Mouse (Mus musculus) cerebellum, postnatal 25 days (tissue): ENCODE measurements around the gene Dact2.

ENCODE experiments used
- DNase-seq, 2 experiments: peaks; one replicate each; pipeline ENCODE4 v3.0.0; 2021; ENCODE audit warnings: mixed read lengths in 2 of 2

The Dact2 gene

DNA sequence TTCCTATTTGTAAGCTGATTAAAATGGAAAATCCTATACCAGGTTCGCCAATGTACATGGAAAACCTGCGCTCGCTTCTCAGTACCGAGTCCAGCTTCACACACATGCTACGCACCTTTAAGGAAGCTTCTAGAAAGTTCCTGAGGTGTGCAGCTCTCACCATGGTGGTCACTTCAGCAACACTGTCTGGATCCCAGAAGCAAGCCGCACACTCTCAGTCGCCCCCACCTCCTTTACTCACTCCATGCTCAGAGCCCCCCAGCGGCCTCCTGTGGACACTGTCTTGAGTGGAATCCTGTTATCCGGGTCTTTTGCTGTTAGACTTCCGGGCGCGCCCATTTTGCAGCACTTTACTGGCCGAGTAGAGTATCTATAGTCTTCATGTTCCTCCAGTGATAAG, at the start of gene Dact2:
Dact2 (minus strand) TSS at position 244 of the 400 bp plus-strand sequence.
- no peak for DNase-seq

DNA sequence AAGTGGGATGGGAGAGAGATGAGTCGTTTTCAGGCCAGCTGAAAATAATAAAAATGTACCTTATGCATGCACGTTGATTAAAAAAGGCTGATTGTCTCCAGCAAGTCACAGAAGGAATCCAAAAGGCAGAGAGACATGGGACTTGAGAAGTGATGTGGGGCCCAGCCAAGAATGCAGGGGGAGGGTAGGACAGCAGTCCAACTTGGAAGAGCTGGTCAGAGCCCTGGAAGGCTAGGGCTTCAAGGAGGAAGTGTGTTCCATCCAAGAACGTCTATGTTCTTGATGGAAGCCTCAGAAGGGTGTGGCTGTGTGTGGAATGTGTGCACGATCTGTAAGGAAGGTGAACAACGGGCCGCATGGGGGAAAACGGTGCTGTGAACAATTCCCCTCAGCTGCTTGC, 48.4 kb upstream of the Dact2 start:
- DNase-seq, result no peak

DNA sequence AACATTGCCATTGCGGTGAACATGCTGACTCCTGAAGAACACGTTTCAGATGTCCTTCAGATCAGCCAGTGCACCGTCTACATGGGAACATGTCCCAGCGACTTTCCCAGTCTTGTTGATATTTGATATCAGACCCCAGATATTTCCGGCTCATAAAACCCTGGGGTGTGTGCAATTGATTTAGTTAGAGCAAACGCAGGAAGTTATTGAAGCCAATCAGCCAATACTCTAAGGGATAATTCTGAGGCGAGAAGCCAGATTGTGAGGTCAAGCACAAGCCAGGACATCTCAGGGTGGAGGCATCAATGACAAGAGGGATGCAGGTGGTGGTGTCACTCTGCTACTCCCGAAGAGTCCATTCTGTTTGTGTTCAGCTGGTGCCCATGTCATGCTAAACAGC, 46.3 kb upstream of the Dact2 start:
- DNase-seq, result no peak

DNA sequence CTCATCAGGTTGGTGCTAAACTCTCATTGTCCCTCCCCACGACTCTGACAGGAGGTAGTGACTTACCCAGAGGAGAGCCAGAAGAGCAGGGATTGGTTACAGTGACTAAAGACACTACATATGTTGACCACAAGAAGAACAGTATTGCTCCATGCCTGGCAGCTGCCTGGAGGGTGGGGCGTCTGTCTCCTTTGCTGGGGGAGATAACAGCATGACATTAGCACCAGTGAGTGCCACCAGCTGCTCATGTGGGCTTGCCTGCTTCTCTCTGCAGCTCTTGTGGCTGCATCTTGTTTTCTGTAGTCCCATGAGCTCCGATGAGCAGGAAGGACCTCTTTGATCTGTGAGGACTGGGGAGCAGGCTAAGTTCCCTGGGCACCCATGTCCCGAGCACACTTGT, 45.5 kb upstream of the Dact2 start:
- no peak for DNase-seq

DNA sequence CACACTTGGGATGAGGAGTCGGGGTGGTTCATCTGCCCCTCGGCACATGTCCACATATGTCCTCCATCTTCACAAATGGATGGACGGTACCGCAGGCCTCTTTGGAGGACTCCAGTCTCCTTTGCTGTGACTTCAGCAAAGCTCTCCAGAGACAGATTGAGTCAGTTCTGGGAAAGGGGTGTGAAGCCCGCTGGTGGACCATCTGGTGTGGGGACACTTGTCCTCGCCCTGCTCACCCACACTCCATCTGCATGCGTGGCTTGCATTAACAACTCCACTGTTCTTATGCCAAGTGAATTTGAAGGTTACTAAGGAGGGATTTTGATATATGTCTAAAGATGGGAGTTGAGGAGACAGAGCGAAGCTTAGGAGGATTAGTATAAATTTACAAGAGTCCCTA, 43.8 kb upstream of the Dact2 start:
- DNase-seq, result peak; percentile 58 to 70

DNA sequence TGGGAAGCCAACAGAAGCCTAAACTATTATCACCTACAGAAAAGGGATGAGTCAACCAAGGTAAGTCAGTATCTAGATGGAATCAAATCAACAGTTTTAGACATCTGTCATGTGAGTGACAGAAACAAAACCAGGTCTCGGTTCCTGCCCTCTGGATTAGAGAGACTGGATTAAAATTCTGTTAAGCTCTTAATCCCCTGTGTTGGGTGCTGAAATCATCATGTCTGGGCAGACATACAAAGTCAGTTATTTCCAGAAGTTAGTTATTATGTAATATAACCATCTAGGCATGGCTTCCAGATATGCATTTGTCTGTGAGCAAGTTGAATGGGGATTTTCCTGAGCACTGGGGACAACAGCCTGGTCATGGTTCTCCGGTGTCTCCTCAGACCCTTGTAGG, 42.2 kb upstream of the Dact2 start:
- DNase-seq, result no peak

DNA sequence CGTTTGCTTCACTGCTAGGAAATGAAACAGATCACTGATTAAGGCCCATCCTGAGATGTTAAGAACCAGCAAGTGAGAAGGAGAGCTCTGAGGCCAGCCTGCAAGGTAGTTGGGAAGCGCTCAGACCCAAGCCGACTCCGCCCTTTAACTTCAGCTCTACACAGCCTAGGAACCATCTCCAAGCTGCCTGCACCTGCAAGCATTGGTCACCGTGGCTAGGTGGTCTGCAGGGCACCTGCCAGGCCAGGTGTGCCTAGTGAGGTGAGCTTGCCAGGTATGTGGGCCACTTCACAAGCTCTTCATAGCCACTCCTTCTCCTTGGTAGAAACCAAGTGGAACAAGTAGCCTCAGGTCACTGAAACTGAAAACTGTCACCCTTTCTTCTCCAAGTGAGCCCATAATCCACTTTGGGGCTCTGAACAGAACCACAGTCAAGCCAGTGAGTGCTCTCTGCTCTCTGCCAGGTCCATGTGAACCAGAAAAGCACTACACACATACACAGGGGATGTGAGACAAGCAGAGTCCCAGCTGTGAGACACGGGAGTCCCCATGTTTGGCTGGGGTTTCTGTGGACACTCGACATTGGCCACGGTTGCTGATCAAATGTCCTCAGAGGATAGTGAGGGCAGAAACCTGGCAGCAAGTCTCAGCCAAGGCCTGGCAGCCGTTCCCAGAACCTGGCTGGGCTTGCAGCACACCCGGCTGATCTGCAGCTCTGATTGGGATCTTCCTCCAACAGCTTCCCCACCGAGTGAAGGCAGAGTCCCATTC, 40.3 kb upstream of the Dact2 start:
- DNase-seq, result peak; percentile 89 to 90

DNA sequence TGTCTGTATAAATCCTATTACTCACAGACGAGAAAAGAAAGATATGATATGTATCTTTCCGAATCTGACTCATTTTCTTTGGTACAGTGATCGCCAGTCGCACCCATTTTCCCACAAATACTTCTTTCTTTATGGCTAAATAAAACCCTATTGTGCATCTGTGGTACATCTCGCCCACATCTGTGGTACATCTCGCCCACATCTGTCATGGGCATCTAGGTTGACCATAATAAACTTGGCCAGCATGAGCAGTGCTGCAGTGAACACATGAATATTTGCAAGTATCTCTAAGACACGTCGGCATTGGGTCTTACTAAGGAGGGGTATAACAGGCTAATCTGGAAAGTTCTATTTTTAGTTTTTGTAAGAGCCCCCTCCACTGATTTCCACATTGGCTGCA, 38.5 kb upstream of the Dact2 start:
- no peak for DNase-seq

DNA sequence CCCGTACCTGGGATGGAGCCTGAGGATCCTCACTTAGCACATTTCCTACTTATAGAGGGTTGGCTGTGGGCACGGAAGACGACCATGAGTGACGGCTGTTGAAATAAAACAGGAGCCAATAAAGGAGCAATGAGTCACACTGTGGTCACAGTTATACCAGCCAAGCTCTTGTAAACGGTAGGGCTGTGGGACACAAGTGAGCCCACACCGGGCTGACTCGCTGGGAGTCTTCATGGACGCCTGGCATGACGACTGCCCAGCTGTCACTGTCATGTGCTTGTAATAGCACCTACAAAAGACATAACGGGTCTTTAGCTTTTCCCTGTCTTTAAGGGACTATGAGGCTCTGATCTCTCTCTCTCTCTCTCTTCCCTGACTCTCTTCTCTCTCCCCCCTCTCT, 35.9 kb upstream of the Dact2 start:
- no peak for DNase-seq

DNA sequence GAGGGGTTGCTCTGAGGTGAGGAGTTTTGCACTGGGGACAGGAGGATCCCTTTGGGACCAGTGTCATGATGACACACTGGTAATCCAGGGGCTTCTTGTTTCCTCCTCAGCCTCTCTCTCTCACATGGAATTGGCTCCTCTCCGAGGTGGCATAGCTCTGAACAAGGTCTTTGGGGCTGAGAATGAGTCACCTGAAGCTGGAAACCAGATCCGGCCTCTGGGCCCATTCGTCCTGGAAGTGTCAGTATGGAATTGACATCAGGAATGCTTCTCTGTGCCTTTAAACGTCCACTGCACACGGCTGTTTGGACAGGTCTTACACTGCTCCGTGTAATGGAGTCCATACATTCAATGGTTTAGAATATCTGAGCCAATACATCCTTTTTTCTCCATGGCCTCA, 33.0 kb upstream of the Dact2 start:
- no peak for DNase-seq

DNA sequence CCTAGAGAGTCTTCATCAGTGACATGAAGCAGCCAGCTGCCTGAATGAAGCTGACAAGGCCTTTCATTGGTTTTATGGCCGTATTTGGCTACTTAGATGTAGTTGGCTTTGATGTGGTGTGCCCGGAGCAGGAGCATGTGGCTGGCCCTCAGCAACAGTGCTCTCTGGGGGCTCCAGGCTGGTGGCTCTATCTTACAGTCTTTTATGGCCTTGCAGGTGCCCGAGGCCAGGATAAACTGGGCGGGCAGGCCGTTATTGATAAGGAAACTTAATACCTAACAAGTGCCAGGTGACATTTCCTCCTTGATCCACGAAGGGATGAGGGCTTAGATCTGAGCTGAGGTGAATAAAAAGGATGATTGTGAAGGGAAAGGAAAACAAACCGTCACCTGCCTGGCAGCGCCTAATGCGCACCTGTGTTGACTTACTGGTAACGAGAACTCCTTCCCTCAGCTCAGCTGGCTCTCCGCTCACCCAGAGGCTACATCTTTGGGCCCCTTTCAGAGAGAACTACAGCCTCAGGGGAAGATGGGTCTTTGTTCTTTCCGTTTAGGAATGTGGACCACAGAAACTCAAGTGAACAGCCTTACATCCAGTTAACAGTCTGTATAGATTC, 30.8 kb upstream of the Dact2 start:
- DNase-seq, result no peak

DNA sequence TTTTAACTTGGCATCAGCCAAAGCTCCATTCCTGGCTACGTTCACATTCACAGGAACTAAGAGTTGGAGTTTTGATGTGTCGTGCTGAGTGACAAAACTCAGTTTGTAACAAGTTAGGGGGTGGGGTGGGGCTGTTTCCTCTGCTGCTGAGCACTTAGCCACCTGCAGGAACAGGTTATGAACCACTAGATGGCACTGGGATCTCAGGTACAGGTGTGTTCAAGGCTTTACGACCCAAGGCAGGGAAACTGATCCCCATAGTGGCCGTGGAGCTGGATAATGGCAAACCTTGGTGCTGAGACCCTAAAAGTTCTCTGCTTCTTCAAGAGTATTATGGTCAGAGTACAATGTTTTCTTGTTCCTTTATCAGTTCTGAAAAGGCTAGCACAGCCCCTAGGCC, 29.6 kb upstream of the Dact2 start:
- no peak for DNase-seq

DNA sequence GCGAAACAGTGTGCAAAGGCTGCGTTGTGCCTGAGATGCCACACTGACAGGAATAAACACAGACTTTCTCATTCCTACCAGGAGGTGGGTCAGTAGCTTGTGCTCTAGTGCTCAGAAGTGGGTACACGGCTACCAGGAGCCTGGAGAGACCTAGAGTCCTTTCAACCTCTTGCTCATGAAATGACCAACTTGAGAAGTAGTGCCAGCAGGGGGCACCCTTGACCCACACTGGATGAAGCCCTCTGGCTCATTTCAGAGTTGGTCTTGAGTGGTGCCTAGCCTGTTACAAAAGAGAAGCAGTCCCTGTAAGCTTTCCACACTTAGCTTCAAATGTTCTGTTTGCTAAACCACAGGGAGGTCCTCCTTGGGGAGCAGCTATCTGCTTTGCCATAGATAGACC, 28.5 kb upstream of the Dact2 start:
- DNase-seq, result peak; percentile 82 to 90

DNA sequence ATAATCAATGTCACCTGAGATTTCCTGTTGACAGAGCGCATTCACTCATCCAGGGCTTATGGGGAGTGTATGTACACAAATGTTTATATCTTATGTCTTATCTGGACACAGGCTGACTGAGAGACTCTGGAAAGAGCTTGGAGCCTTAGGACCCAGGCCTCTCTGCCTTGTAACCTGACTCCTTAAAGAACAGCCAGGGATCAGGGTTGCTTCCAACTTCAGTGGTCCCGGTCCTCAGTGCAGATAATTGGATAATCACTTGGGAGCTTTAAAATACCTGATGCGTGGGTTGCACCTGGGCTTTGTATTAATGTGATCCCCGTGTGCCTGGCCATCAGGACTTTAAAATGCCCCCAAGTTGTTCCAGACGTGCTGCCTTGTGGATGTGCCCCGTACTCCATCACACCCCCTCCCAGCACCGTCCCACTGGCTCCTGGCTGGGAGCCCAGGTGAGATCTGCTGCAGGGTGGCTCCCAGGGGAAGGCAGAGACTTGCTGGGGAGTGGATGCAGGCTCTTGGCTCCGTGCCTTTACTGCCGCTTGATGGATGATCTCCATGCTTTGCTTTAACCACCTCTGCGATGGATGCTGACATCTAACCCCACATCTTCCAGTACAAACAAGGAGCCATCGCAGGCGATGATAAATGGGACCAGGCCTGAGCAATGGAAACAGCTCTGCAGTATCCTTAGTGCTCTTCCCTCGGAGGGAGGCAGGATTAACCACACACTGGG, 26.8 kb upstream of the Dact2 start:
- DNase-seq, result peak in 1 of 2 experiments; percentile 20

DNA sequence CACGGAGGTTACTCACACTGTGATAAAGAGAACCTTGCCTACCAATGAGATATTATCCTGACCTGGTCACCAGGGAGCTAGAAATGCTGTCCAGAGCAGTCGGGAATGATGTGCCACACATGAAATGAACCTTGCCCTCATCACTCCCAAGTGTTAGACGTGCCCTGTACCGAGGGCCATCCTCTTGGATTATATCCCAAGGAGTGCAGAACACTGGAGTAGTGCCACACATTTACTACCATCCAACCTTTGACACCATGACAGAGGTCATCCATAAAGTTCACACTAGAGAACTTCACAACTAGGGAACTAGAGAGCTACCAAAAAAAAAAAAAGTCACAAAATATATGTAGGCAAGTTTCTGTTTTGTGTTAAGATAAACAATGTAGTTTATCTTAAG, 24.3 kb upstream of the Dact2 start:
- no peak for DNase-seq

DNA sequence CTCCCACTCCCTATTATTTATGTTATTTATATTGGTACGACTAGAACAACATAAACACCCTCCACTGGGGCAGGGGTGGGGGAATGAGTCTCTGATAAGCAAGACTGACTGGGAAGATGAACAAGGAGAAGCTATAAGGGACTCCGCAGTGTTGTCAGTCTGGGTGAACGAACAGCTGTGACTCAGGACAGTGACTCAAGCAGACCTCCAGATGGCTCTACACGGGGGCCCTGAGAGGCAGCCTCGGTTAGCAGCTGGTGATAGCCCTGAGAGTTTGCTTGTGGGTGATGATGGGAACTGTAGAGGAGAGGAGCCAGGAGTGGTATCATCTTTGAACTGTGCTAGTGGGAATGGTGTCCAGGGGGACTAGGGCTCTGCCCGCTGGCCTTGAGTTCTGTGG, 23.5 kb upstream of the Dact2 start:
- DNase-seq, result no peak

DNA sequence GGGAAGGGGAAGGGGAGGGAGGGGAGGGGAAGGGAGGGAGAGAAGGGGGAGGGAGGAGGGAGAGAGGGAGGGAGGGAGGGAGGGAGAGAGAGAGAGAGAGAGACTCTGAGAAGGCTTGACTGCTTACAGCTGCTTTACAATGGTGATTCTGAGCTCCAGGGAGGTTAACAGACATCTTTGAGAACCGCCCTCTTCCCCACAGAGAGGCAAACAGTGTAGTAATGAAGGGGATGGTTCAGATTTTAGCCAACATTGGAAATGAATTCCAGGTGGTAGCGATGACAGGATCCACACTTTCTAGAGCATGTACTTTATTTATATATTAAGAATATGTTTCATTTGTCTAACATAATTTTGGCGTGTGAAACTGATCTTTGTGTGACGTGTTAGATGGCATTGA, 22.7 kb upstream of the Dact2 start:
- no peak for DNase-seq

DNA sequence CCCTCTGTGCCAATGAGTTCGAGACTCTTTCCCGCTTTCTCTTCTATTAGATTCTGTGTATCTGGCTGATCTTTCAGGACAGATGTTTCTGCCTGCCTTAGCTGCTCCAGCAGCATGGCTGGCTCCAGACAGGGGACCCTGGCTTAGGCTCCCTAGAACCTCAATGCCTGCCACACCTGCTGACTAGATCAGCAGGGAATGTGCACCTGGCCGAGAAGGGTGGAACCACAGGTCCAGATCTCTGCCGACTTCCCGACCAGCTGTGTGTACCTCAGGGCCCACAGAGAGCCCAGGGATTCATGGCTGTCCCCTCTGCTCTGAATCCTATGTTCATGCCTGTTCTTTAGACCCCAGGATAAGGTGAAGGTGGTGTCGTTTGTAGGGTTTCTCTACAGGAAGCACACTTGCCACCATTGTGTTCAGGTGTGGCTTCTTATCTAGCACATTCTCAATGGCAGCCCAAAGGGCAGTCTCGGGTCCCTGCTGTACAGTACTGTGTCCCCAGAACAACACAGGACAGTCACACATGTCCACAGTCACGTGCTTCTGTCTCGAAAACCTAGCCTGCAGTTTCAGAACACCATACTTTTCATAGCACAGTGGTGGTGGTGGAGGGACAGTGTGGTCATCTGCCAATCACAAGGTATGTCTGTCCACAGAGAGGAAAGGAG, 22.0 kb upstream of the Dact2 start:
- DNase-seq, result no peak

DNA sequence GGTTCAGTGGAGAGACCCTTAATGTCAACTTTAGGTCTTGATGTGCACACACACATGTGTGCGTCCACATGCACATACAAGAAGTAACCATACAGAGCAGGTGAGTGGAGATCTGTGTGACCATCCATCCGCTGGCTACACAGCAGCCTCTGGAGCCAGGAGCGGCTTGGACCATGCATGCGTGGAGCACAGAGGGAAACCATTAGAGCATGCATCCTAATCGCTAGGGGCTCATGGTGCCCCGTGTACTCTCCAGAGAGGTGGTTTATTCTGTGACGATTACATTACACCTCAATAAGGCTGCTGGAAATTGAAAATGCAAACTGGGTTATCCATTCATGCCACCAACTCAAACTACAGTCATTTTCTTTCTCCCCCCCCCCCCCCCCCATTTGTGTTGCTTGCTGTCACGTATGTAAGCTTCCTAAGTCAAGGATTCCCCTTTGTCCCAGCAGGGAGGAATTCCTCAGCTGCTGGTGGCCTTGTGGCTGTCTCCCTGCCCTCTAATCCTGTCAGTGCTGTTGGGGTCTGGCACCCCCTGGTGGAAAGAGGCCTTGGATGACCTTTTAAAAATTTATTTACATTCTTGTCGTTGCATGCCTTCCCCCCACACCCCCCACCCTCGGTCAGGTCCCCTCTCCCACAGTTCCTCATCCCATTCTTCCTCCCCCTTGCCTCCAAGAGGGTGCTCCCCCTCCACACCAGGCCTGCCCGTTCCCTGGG, 17.9 kb upstream of the Dact2 start:
- DNase-seq, result no peak

DNA sequence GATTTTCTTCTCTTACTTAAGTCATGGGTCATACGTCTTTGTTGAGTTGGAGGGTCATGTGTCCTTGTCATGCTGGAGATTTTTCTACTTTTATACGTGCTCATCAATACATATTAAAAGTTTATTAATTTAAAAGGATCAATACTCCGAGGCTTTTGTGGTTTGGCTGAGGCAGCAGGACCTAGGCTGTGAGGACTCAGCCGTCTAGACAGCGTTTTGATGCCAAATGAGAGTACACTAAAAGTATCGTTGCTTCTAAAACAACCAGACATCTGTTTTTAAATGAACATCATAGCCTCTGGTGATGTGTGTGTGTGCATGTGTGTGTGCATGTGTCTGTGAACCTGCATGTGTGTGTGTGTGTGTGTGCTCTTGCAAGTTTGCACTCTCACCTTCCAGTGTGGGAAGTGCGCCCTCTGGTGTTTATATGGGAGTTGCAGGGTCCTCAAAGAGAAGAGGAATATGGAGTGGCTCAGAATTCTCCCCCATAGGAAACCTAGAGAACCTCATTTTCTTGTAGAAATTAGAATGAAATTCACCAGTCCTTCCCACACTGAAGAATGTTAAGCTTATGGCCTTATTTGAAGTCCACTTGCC, 16.6 kb upstream of the Dact2 start:
- peak; percentile 49 to 78 for DNase-seq

DNA sequence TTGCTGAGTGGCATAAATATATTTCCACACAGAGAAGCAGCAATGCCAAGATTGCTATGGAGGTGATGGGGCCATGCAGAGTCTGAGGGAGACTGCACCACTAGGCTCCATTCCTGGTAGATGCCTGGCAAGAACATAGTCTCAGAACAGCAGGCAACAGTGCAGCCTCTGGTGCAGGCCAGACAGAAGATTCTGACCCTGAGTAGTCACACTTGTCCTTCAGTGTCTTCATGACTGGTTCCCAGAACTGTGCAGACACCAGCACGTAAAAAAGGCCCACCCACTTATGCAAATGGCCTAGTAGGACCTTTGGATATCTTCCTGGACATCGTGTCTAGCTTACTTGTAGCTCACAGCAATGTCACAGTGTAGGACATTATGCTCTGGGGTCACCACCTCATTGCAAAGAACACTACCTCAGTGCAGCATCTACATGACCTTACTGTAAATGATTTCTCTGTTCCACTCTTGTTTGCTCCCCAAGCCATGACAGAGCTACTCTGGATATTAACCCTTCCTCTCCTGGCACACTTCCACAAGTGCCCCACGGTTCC, 9.9 kb upstream of the Dact2 start:
- DNase-seq, result no peak

DNA sequence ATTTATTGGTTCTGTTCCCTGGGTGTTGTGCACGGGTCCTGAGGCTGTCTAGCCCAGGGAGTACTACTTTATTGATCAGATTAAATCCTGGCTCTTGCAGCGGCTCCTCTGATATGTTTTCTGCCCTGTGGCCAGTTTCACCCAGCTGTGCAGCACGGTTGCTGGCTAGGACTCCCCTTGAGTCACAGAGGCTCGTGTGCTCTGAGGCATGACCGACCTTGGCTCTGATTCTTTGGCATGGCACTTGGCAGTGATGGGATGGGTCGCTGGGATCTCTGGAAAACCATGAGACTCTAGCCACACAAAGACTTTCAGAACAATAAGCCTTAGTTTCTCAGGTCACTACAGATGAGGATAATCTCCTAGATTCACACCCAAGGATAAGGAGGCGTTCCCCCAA, 8.7 kb upstream of the Dact2 start:
- no peak for DNase-seq
